Mouse (Mus musculus) ovary, adult 18-20 months (tissue): ENCODE measurements around the gene Gm6583.

Experiments
- DNase-seq: peaks from one replicate; pipeline ENCODE4 v3.0.0; 2022; ENCODE audit warnings: low spot score, mixed read lengths

The Gm6583 gene

GRCm38 (mm10) chr5:112367929-112368328 lies 12.1 kb upstream of the Gm6583 start:
- DNase-seq, result no peak

- DNase-seq, result no peak
These were observed 11.5 kb upstream of the Gm6583 start for GRCm38 (mm10) chr5:112367338-112367737.

GRCm38 (mm10) chr5:112366879-112367278 lies 11.0 kb upstream of the Gm6583 start:
- no peak for DNase-seq

- DNase-seq, result no peak
These were observed 8.5 kb upstream of the Gm6583 start for GRCm38 (mm10) chr5:112364184-112364797.

DNA sequence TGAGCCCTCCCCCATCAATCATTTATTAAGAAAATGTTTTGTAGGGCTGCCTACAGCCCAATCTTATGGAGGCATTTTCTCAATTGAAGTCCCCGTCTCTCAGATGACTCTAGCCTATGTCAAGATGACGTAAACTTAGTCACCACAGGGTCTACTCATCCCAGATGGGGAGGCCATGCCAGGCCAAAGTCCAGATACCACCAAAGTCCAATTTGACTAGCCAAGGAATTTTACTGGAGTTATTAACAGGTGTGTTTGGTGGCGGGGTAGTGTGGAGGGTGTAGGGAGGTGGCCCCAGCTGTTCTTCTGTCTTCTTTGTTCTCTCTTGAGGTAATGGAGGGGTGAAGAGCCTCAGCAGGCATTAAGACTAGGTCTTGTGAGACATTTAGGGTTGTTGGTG lies 4.2 kb upstream of the Gm6583 start:
- DNase-seq, result no peak

DNA sequence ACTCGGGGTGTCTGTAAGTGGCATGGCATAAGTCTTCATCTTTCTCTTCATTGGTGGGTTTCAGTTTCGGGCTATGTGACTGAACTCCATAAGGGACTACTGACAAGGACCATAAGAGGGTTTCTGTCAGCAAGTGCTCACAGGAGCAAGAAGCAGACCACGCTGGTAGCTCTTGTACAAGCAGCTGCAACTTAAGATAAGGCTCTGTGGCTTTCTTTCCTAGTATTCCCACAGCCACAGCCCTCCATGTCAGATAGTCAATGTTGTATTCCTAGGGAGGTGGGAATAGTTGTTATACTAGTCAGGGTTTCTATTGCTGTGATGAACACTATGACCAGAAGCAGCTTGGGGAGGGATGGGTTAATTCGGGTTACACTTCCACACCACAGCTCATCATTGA lies 3.7 kb upstream of the Gm6583 start:
- no peak for DNase-seq

- no peak for DNase-seq
These were observed 489 bp upstream of the Gm6583 start for GRCm38 (mm10) chr5:112356322-112356721.

GRCm38 (mm10) chr5:112355493-112355892 lies 340 bp downstream of the Gm6583 start:
- no peak for DNase-seq

GRCm38 (mm10) chr5:112349169-112349568 lies 6.7 kb downstream of the Gm6583 start:
- DNase-seq, result no peak

GRCm38 (mm10) chr5:112346211-112346965 lies 9.4 kb downstream of the Gm6583 start:
- no peak for DNase-seq

DNA sequence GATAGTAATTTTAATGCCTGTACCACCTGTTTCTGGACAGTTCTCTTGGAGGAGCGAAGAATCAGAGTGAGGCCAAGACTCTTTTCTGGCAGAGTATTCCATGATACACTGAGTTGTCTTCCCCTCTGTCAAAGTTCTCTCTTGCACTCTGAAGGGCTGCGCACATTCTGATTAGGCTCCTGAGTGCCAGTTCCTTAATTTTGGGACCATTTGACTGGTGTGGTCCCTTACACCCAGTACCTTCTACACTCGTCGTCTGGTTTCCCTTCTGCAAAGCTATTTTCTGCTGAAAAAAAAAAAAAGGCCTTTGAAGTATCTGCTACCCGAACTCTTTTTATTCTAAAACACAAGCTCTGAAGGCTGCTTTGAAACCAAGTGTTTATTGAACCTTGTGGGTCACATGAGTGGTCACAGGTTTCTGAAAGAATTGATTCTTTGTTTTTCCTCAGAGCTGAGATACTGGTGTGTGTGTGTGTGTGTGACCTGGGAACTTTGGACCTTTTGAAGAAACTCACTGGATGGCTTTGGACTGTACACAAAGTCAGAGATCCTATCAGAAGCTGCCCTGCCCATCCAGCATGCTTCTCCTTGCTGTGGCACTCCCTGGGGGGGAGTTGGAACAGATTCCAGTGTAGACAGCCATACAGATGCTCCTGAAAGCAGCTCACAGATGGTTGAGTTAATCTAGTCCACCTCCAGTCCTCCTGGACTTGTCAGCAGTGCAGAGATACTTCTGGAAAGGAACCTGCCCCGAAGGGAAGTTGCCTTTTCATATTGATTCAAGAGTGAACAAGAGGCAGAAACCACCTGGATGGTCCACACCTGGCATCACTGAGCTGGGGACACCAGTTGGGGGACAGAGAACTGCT lies 11.5 kb downstream of the Gm6583 start:
- DNase-seq, result no peak

GRCm38 (mm10) chr5:112343205-112343595 lies 12.6 kb downstream of the Gm6583 start:
- no peak for DNase-seq

- DNase-seq, result peak; percentile 65
These were observed 13.2 kb downstream of the Gm6583 start, which contains the start of the genes Srrd and Hps4 for GRCm38 (mm10) chr5:112342463-112343204. TSS of gene Srrd (minus strand) at chr5:112343040. TSS of gene Hps4 (plus strand) at chr5:112343083.

DNA sequence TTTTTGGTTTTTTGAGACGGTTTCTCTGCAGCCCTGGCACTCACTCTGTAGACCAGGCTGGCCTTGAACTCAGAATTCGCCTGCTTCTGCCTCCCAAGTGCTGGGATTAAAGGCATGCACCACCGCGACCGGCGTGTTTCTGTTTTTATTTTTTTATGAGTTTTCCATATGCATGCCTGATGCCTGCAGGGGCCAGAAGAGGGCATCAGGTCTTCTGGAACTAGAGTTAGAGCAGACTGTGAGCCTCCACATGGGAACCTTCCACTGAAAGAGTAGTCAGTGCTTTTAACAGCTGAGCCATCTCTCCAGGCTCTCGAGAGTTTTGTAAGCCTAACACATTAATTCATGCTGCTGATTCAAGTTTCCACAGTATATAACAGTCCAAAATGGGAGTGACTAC lies 16.6 kb downstream of the Gm6583 start:
- DNase-seq, result no peak

DNA sequence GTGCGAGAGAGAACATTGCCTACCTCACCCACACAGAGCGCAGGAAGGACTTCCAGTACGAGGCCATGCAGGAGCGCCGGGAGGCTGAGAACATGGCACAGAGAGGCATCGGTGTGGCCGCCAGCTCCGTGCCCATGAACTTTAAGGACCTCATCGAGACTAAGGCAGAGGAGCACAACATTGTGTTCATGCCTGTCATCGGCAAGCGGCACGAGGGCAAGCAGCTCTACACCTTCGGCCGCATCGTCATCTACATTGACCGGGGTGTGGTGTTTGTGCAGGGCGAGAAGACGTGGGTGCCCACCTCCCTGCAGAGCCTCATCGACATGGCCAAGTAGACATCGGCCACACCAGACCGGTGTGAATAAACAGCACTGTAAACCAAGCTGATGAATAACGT lies 18.8 kb downstream of the Gm6583 start:
- DNase-seq, result no peak

GRCm38 (mm10) chr5:112335473-112335872 lies 20.4 kb downstream of the Gm6583 start:
- DNase-seq, result no peak

GRCm38 (mm10) chr5:112329805-112330564 lies 25.8 kb downstream of the Gm6583 start:
- no peak for DNase-seq

DNA sequence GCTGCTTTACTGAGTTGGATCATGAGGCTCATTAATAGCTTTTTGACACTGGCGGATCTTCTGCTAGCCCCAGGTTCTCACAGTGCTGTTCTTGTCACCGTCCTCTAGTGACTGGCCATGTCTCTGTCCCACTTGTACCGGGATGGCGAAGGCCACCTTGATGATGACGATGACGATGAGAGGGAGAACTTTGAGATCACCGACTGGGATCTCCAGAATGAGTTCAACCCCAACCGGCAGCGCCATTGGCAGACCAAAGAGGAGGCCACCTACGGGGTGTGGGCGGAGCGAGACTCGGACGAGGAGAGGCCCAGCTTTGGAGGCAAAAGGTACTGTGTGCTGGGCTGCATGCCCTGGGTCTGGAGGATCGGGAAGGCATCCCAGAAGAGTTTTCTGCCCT lies 28.0 kb downstream of the Gm6583 start:
- no peak for DNase-seq

DNA sequence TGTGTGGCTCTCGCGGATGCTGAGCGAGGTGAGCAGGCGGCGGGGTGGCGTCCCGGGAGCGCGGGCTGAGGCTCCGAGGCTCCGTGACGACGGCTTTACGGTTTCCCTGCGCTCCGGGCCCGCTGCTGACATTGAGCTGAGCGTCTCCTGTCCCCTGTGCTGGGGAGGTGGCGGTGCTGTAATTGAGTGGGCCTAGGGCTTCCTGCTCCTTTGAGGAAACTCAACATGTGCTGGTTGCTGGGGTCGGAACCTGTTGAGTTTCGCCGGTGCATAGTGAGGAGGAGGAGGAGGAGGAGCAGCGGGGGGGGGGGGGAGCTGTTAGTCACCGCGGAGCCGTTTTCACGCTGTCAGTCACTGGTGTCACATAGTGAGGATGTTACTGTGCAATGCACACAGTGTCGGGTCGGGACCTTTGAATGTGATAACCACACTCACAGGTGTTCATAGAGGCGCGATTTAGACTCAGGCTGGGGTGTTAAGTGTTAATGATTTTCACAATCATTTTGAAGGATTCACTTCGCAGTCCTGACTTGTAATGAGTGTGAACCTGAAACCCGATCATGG lies 29.3 kb downstream of the Gm6583 start:
- DNase-seq, result no peak

GRCm38 (mm10) chr5:112325546-112326445 lies 30.0 kb downstream of the Gm6583 start, which contains the start of gene Tfip11:
TSS of gene Tfip11 (plus strand) at chr5:112326358.
- peak; percentile 90 for DNase-seq
